Mouse (Mus musculus) lung, adult 2 months (tissue): Measurements from ENCODE around the gene Camk2g. TPM values are rescaled to one million over a fixed set of nuclear protein-coding genes. Genes with fewer than 3 reads are reported as not detected.

Experiments
- DNase-seq: peaks from one replicate; pipeline ENCODE4 v3.0.0; 2022
- H3K4me1 ChIP-seq: fragments of 200-500 bp; 2 replicates; pipeline ENCODE4 v1.6.1; 2011; ENCODE audit warnings: low read length; ENCODE audit not compliant: control insufficient read depth, insufficient read depth
- H3K4me3 ChIP-seq: fragments of 200-500 bp; replicated peaks from 2 replicates; pipeline ENCODE3; 2011; ENCODE audit warnings: low read depth, mild to moderate bottlenecking, control low read depth, low read length; ENCODE audit errors: extremely low read depth
- CTCF ChIP-seq: fragments of 200-500 bp; IDR thresholded peaks from 2 replicates; pipeline ENCODE4 v1.5.1; 2011; ENCODE audit warnings: mild to moderate bottlenecking, low read length, control low read depth; ENCODE audit not compliant: insufficient read depth
- POLR2A ChIP-seq: fragments of 200-500 bp; IDR thresholded peaks from 2 replicates; pipeline ENCODE4 v1.6.1; 2011; ENCODE audit warnings: low read depth, mild to moderate bottlenecking, control low read depth, low read length, borderline replicate concordance; ENCODE audit errors: extremely low read depth
- WGBS: fragments of 180-500 bp; shearing (Covaris S2); methylation state at CpG from one replicate; pipeline ENCODE4 v1.1.7; 2018; 5-methylcytosine and 5-hydroxymethylcytosine counted together
- polyA plus RNA-seq: library from polyadenylated mRNA; depleted of rRNA; stranded (reverse); fragments of >200 nt; gene quantifications from 2 replicates; pipeline ENCODE4 v1.2.3, GENCODE M21; 2012

The Camk2g gene
- polyA plus RNA-seq, 1 experiment: 30.9 TPM

GRCm38 (mm10) chr14:20831141-20831910, 37.4 kb upstream of the Camk2g start:
- Histone ChIP-seq H3K4me3 (no peak overlapping the region), H3K4me1 (0 out of 2 replicates have a peak, but pooled peaks cover 3% of the 10 kb centered on the region)
- no peak for TF ChIP-seq CTCF
- no peak for TF ChIP-seq POLR2A
- 61% methylated on average over 9 of the region's 9 CpGs for WGBS
- DNase-seq: no peak

GRCm38 (mm10) chr14:20829523-20830366, 35.9 kb upstream of the Camk2g start:
- Histone ChIP-seq H3K4me1 (no peaks in the 10 kb centered on the region), H3K4me3 (no peak overlapping the region)
- 26% methylated on average over 12 of the region's 12 CpGs for WGBS
- no peak for TF ChIP-seq POLR2A
- no peak for TF ChIP-seq CTCF
- DNase-seq: no peak

GRCm38 (mm10) chr14:20828524-20828923, 34.6 kb upstream of the Camk2g start:
- no peak overlapping the region for H3K4me3 ChIP-seq
- no peaks in the 10 kb centered on the region for H3K4me1 ChIP-seq
- no peak for DNase-seq
- TF ChIP-seq POLR2A (no peak), CTCF (no peak)
- 71% methylated on average over 3 of the region's 3 CpGs for WGBS

- no peak overlapping the region for H3K4me3 ChIP-seq
- no peak for TF ChIP-seq CTCF
- no peak for TF ChIP-seq POLR2A
- WGBS: 74% methylated on average over 5 of the region's 5 CpGs
- H3K4me1 ChIP-seq: no peaks in the 10 kb centered on the region
- no peak for DNase-seq
Measured at GRCm38 (mm10) chr14:20827491-20827890, 33.6 kb upstream of the Camk2g start.

- DNase-seq: no peak
- no peak for TF ChIP-seq POLR2A
- no peak for TF ChIP-seq CTCF
- no peaks in the 10 kb centered on the region for H3K4me1 ChIP-seq
- H3K4me3 ChIP-seq: no peak overlapping the region
- 86% methylated on average over 8 of the region's 8 CpGs for WGBS
Measured at GRCm38 (mm10) chr14:20827061-20827460, 33.2 kb upstream of the Camk2g start.

GRCm38 (mm10) chr14:20825516-20825915, 31.6 kb upstream of the Camk2g start:
- no peak for DNase-seq
- no peak for TF ChIP-seq POLR2A
- no peak for TF ChIP-seq CTCF
- 92% methylated on average over 2 of the region's 2 CpGs for WGBS
- no peaks in the 10 kb centered on the region for H3K4me1 ChIP-seq
- no peak overlapping the region for H3K4me3 ChIP-seq

GRCm38 (mm10) chr14:20824517-20824916, 30.6 kb upstream of the Camk2g start:
- TF ChIP-seq POLR2A (no peak), CTCF (no peak)
- H3K4me1 ChIP-seq: no peaks in the 10 kb centered on the region
- DNase-seq: no peak
- 88% methylated on average over 1 of the region's 1 CpGs for WGBS
- H3K4me3 ChIP-seq: no peak overlapping the region

- WGBS: 90% methylated on average over 3 of the region's 3 CpGs
- DNase-seq: no peak
- TF ChIP-seq POLR2A (no peak), CTCF (no peak)
- Histone ChIP-seq H3K4me3 (no peak overlapping the region), H3K4me1 (no peaks in the 10 kb centered on the region; the same call in 1 of the 2 replicates)
Measured at GRCm38 (mm10) chr14:20815448-20815847, 21.6 kb upstream of the Camk2g start.

- WGBS: 69% methylated on average over 7 of the region's 7 CpGs
- TF ChIP-seq POLR2A (no peak), CTCF (no peak)
- H3K4me1 ChIP-seq: no peaks in the 10 kb centered on the region; the same call in 1 of the 2 replicates
- no peak for DNase-seq
- no peak overlapping the region for H3K4me3 ChIP-seq
Measured at GRCm38 (mm10) chr14:20811779-20812406, 18.0 kb upstream of the Camk2g start.
